Mouse (Mus musculus) urinary bladder, adult 2 months (tissue): ENCODE data around the gene Il22ra1. TPM values are rescaled to one million over a fixed set of nuclear protein-coding genes. Genes with fewer than 3 reads are reported as not detected.
A peak's percentile ranks its signal among the peaks of the same experiment; 100 is the strongest.

Experiments used
- DNase-seq: peaks from one replicate; pipeline ENCODE4 v3.0.0; 2022; ENCODE audit warnings: low spot score
- polyA plus RNA-seq: library from polyadenylated mRNA; depleted of rRNA; stranded (reverse); fragments of >200 nt; gene quantifications from 2 replicates; pipeline ENCODE4 v1.2.3, GENCODE M21; 2012; rRNA removed

The Il22ra1 gene
- polyA plus RNA-seq, 1 experiment: 0.47 TPM

DNA sequence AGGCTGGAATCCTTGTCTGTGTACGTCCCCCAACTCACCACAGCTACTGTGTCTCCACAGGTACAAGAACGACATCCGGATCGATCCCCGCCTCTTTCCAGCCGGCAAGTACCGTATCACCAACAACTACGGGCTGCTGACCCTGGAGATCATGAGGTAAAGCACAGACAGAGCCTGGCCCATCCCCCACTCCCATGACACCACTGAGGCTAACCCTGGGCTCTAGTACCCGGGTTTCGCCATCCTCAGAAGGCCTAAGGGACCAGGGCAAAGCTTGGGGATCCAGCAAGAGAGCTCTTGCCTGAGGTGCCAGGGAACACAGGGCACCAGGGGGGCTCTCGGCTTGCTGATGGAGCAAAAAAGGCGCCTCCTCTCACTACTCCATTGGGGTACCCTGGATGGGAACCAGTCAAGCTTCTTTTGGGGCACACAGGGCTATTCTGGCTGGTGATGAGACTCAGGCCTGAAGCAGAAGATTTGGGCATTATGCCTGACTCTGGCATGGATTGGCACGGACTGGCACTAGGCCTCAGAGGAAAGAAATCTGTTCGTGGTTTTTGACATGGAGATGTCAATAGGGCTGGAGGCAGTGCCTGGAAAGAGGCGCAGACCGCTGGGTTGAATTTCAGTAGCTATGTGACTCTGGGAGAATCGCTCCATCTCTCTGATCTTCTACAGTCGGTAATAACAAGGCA, 42.8 kb downstream of the Il22ra1 start:
- DNase-seq: no peak

DNA sequence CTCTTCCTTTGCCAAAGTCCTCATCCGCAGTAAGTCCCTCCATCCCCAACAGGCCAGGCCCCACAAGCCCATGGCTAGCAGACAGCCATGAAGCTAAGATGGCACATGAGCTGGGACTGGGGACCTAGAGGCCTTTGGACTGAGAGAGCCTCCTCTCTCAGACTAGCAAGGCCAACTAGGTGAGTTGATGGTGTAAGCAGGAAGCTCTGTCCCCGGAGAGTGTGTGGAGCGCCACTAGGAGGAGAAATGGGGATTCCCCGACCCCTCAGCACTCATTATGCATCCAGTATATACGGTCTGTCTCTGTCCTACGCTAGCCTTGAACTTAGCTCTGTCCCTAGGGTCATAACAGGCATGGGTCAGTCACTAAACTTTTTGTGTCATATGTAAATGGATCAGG, 43.6 kb downstream of the Il22ra1 start:
- DNase-seq: no peak

DNA sequence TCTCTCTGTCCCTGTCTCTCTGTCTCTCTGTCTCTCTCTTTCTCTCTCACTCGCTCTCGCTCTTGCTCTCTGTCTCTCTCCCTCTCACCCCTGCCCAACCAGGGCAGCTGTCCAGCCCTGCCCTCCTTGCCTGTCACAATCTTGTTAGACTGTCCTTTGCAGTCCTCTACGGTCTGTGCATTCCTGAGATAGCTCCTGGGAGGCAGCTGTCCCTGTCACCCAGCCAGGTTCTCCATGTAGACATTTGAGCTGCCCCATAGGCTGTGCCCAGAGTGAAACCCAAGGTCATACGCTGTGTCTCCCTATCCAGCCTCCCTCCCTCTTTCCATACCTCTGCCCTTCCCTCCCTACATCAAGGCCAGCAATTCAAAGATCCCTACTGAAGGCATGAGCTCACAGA, 44.7 kb downstream of the Il22ra1 start:
- DNase-seq: no peak

DNA sequence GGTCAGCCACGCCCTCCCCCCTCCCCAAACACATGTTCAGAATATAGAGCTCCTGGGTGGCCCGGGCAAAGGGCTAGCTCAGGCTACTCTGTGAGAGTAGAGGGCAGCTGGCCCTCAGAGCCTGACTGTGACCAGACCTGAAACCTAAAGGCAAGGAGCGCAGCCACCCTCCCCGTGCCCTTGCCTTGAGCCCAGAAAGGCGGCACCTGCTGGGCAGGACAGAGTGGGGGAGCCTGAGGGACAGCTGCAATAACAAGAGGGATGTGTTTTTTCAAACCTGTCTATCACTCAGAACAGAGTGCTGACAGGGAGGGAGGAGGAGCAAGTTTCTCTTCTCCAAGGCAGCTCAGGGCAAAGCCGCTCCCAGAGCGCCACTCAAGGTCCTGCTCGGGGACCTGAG, 46.5 kb downstream of the Il22ra1 start:
- no peak for DNase-seq

DNA sequence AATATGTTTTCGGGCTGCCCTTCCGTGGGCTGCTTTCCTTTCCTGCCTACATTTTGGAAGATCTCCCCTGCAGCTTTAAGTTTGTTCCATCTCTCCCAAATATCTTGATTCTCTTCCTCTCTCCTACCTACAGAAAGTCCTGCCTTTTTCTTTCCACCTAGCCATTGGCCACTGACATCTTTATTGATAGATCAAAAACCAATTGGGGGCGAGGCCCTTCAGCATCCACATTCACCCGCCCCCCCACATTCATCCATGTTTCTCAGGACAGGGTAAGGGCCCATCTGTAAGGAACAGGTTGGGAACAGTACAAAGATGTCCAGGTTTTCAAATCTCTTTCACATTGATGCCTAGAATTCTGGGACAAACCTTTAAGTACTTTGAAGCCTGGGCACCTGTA, 48.9 kb downstream of the Il22ra1 start:
- no peak for DNase-seq

DNA sequence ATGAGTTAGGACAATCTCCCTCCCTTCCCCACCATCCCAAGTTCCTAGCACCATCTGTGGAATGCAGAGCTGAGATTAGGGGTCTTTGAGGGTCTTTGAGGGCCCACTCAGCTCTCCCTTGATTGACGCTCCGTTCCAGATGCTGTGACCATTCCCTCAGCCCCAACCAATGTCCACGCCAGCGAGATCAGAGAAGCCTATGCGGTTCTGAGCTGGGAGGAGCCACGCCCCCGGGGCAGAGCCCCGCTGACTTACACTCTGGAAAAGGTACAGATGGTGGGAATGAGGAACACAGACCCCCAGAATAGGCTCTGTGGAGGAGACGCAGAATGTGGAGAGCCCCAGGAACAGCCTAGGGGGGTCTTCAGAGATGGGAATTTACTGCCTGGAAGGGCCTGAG, 51.7 kb downstream of the Il22ra1 start:
- DNase-seq: no peak

DNA sequence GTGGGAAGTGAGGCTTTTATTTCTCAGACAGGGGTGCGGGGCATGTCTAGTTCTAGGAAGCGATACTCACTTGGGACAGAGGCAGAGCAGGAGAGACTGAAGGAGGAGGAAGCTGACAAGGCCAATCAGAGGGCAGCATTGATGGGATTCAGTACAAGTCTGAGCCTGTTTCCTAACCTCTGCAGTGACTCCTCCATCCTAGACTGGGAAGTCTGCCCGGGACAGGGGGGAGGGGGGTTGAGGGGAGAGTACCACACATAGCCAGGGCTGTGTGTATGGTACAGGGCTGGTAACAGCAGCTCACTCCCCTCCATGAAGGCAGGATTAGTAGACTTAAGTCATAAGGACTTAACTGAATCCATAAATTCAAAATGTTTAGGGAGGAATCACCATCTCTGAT, 52.3 kb downstream of the Il22ra1 start:
- no peak for DNase-seq

DNA sequence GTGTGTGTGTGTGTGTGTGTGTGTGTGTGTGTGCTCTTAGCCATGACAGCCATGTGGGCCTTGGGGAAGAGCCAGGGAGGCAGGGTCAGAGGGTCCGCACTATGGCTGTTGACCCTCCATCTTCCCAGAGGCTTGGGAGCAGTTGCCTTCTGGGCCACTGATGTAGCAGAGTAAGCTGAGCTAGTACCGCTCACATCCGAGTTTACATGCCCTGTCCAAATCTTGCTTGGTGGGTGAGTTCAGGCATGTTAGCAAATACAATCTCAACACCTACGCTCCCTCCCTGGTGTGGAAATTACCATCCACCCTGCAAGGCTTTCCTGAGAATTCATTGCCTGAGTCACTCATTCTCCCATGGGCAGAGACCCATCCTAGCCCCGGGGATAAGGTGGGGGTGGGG, 53.3 kb downstream of the Il22ra1 start:
- no peak for DNase-seq

DNA sequence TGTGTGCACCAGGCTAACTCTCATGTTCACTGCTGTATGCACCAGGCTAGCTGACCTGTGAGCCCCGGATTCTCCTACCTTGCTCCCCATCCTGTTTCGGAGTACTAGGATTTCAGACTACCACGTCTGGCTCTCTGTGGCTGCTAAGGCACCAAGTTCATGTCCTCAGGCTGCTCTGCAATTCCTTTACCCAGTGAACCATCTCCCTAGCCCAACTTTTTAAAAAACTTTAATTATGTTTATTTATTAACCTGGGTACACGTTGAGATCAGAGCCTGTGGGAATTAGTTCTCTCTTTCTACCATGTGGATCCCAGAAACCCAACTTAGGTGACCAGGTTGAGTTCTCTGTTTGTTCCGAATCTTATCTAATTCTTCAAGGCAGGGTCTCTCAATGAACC, 58.6 kb downstream of the Il22ra1 start:
- no peak for DNase-seq

DNA sequence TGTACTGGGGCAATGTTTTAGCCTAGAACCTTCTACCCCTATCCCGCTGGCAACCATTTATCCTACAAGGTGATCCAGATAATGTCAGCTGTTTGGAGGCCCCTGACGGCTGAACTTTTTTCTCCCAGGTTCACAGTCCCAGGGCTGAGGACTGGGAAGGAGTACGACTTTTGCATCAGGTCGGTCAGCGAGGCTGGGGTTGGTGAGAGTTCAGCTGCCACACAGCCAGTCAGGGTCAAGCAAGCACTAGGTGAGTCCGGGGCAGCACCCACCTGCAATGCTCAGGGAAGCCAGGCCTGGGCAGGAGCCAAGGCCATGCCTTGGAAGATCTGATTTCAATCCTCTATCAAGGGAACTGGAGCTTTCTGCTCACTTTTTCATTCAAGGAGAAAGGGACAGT, 59.3 kb downstream of the Il22ra1 start:
- DNase-seq: no peak

DNA sequence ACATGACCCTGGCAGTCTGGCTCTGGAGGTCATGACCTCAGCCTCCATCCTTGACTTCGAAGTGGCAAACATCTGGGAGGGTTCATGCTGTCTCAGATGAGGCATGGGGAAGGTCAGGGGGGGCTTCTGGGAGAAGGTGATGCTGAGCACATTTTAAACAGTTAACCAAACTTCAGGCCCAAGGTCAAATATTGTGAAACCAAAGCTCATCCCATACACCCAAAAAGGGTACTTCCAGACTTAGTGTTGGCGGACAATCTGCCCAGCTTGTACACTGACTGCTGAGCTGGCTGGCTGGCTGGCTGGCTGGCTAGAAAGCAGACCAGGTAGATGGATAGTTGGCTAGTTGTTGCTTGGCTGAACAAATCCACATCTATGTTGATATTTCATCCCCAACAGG, 61.2 kb downstream of the Il22ra1 start:
- DNase-seq: no peak

DNA sequence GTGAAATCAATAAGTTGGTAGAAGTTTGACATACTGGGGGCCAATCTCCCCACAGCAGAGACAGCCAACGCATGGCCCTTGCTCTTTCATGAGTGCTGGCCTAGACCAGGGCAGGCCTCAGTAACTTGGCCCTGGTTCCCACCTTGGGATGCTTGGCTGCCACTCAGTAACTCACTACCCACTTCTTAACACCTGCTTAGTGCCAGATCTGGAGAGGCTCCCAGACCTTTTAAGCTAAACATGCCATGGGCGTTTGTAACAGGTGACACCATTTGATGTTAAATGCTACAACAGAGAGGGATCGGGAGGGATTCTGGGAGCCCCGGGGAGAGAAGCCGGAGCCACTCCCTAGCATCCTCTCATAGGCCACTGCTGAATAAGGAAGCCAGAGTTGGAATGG, 64.8 kb downstream of the Il22ra1 start:
- DNase-seq: no peak

DNA sequence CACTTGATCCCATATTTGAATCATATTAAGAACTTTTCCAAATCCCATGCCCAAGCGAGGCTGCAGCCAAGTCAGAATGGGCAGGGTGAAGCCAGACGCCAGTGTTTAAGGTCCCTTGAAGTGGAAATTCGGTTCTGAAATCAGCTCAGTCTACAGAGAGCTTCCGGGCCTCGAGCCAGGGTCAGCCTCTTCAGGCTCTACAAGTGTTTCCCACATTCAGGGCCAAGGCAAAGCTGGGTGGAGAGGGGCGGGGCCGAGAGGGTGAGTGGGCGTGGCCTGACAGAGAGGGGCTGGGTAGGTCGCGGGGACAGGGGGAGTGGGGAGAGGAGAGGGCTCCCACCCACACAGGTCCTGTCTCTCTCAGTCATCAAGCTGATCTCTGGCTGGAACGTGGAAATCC, 70.0 kb downstream of the Il22ra1 start:
- DNase-seq: no peak

DNA sequence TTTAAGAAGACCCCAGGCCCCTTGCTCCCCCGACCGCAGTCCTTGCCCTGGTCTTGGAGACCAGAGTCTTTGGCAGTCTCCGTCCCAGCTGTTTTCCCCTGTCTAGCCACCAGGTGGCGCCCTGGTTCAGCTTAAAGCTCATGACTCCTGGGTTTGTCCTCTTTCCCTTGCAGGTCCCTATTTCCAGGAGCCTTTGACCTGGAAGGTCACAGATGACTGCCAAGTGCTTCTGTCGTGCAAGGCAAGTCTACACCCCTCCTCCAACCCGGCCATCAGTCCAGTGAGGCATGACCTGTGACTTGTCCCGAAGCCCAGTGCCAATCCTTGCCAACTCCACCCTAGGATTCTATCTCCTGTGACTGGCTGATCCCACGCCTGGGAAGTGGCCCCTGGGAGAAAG, 73.6 kb downstream of the Il22ra1 start:
- peak; percentile 82 for DNase-seq

Other genes with a start within 250 kb of the Il22ra1 start
- gene Stpg1, start 233.4 kb upstream of the Il22ra1 start, polyA plus RNA-seq: 1.3 and 1.4 TPM in 2 replicates
- gene Nipal3, start 233.1 kb upstream of the Il22ra1 start, polyA plus RNA-seq: 26.9 and 40.9 TPM in 2 replicates
- 63.4 and 78.8 TPM in 2 replicates for gene Grhl3, start 154.5 kb upstream of the Il22ra1 start, polyA plus RNA-seq
- gene Ifnlr1, start 41.9 kb upstream of the Il22ra1 start, polyA plus RNA-seq: 6.5 and 8.0 TPM in 2 replicates
- gene Myom3, start 31.5 kb downstream of the Il22ra1 start, polyA plus RNA-seq: 0.21 and 0.25 TPM in 2 replicates
- gene Srsf10, start 127.6 kb downstream of the Il22ra1 start, polyA plus RNA-seq: 50.8 and 61.7 TPM in 2 replicates
- 100 and 122 TPM in 2 replicates for gene Pnrc2, start 145.7 kb downstream of the Il22ra1 start, polyA plus RNA-seq
- 0.43 and 0.56 TPM in 2 replicates for gene Cnr2, start 167.2 kb downstream of the Il22ra1 start, polyA plus RNA-seq
- gene Fuca1, start 192.6 kb downstream of the Il22ra1 start, polyA plus RNA-seq: 75.9 and 84.2 TPM in 2 replicates
- gene Hmgcl, start 218.3 kb downstream of the Il22ra1 start, polyA plus RNA-seq: 64.9 and 79.9 TPM in 2 replicates
- gene Gale, start 235.6 kb downstream of the Il22ra1 start, polyA plus RNA-seq: 20.4 and 36.8 TPM in 2 replicates
- gene Lypla2, start 244.5 kb downstream of the Il22ra1 start, polyA plus RNA-seq: 55.2 and 63.6 TPM in 2 replicates